Mouse (Mus musculus): ENCODE measurements around the gene Tcaf2. TPM values are rescaled to one million over a fixed set of nuclear protein-coding genes. Genes with fewer than 3 reads are reported as not detected.

The Tcaf2 gene
- polyA plus RNA-seq, 1 experiment from 2014 or later, result 5.2 TPM

Other genes with a start within 250 kb of the Tcaf2 start
- not detected in 2 replicates for gene Tas2r143, start 245.0 kb downstream of the Tcaf2 start, polyA plus RNA-seq (2015; fragmentation: Nextera tagmentation; extraction: Ambion mirVana)
- not detected in 2 replicates for gene Tas2r135, start 239.8 kb downstream of the Tcaf2 start, polyA plus RNA-seq (2015; fragmentation: Nextera tagmentation; extraction: Ambion mirVana)
- not detected in 2 replicates for gene Tas2r126, start 210.7 kb downstream of the Tcaf2 start, polyA plus RNA-seq (2015; fragmentation: Nextera tagmentation; extraction: Ambion mirVana)
- not detected in 2 replicates for gene Olfr458, start 180.1 kb downstream of the Tcaf2 start, polyA plus RNA-seq (2015; fragmentation: Nextera tagmentation; extraction: Ambion mirVana)
- 0.04 TPM in 1 of 2 replicates, not detected in the other for gene Olfr457, start 168.9 kb downstream of the Tcaf2 start, polyA plus RNA-seq (2015; fragmentation: Nextera tagmentation; extraction: Ambion mirVana)
- not detected in 2 replicates for gene Olfr456, start 158.0 kb downstream of the Tcaf2 start, polyA plus RNA-seq (2015; fragmentation: Nextera tagmentation; extraction: Ambion mirVana)
- not detected in 2 replicates for gene Olfr455, start 97.7 kb downstream of the Tcaf2 start, polyA plus RNA-seq (2015; fragmentation: Nextera tagmentation; extraction: Ambion mirVana)
- not detected in 2 replicates for gene Tcaf3, start 47.6 kb downstream of the Tcaf2 start, polyA plus RNA-seq (2015; fragmentation: Nextera tagmentation; extraction: Ambion mirVana)
- gene Tcaf1, start 64.8 kb upstream of the Tcaf2 start, polyA plus RNA-seq (2015; fragmentation: Nextera tagmentation; extraction: Ambion mirVana), result 85.1 and 87.6 TPM in 2 replicates
- not detected in 2 replicates for gene Olfr453, start 94.1 kb upstream of the Tcaf2 start, polyA plus RNA-seq (2015; fragmentation: Nextera tagmentation; extraction: Ambion mirVana)
- not detected in 2 replicates for gene Olfr38, start 111.2 kb upstream of the Tcaf2 start, polyA plus RNA-seq (2015; fragmentation: Nextera tagmentation; extraction: Ambion mirVana)
- not detected in 2 replicates for gene Olfr452, start 139.8 kb upstream of the Tcaf2 start, polyA plus RNA-seq (2015; fragmentation: Nextera tagmentation; extraction: Ambion mirVana)
- not detected in 2 replicates for gene Olfr450, start 166.7 kb upstream of the Tcaf2 start, polyA plus RNA-seq (2015; fragmentation: Nextera tagmentation; extraction: Ambion mirVana)
- not detected in 2 replicates for gene Olfr449, start 189.1 kb upstream of the Tcaf2 start, polyA plus RNA-seq (2015; fragmentation: Nextera tagmentation; extraction: Ambion mirVana)
- not detected in 2 replicates for gene Olfr448, start 245.2 kb upstream of the Tcaf2 start, polyA plus RNA-seq (2015; fragmentation: Nextera tagmentation; extraction: Ambion mirVana)